Mouse (Mus musculus) thymus, postnatal 4 days (tissue): ENCODE results near the gene Matn4.

ENCODE experiments used
- DNase-seq: peaks from one replicate; pipeline ENCODE4 v3.0.0; 2021

The Matn4 gene

GRCm38 (mm10) chr2:164405519-164405918 lies 559 bp upstream of the Matn4 start:
- no peak for DNase-seq

- no peak for DNase-seq
Measured at GRCm38 (mm10) chr2:164404082-164404990, 624 bp downstream of the Matn4 start.

- DNase-seq, result no peak
Measured at GRCm38 (mm10) chr2:164403396-164404081, 1.4 kb downstream of the Matn4 start.

- DNase-seq, result peak; percentile 84
Measured at GRCm38 (mm10) chr2:164402906-164403305, 2.1 kb downstream of the Matn4 start, which contains the start of gene Rbpjl. Gene Rbpjl, plus strand, starts transcription at chr2:164403141.

GRCm38 (mm10) chr2:164396911-164397310 lies 8.0 kb downstream of the Matn4 start:
- DNase-seq, result no peak

GRCm38 (mm10) chr2:164396076-164396475 lies 8.9 kb downstream of the Matn4 start:
- DNase-seq, result no peak

- DNase-seq, result no peak
Measured at GRCm38 (mm10) chr2:164393126-164393525, 11.8 kb downstream of the Matn4 start.

GRCm38 (mm10) chr2:164389499-164389898 lies 15.5 kb downstream of the Matn4 start:
- DNase-seq, result peak; percentile 90

GRCm38 (mm10) chr2:164389020-164389419 lies 15.9 kb downstream of the Matn4 start, which contains the start of gene Slpi:
Gene Slpi, minus strand, starts transcription at chr2:164389095.
- peak; percentile 45 for DNase-seq

GRCm38 (mm10) chr2:164386953-164387352 lies 18.0 kb downstream of the Matn4 start:
- peak; percentile 53 for DNase-seq

- no peak for DNase-seq
Measured at GRCm38 (mm10) chr2:164385927-164386763, 18.8 kb downstream of the Matn4 start.

- no peak for DNase-seq
Measured at GRCm38 (mm10) chr2:164383656-164384399, 21.1 kb downstream of the Matn4 start.

GRCm38 (mm10) chr2:164382971-164383370 lies 22.0 kb downstream of the Matn4 start:
- no peak for DNase-seq

GRCm38 (mm10) chr2:164381726-164382125 lies 23.2 kb downstream of the Matn4 start:
- DNase-seq, result peak; percentile 54

GRCm38 (mm10) chr2:164377478-164378426 lies 27.2 kb downstream of the Matn4 start:
- no peak for DNase-seq

- DNase-seq, result no peak
Measured at GRCm38 (mm10) chr2:164373187-164373586, 31.8 kb downstream of the Matn4 start.

GRCm38 (mm10) chr2:164372408-164373053 lies 32.4 kb downstream of the Matn4 start:
- no peak for DNase-seq

- no peak for DNase-seq
Measured at GRCm38 (mm10) chr2:164371371-164371770, 33.6 kb downstream of the Matn4 start.

GRCm38 (mm10) chr2:164368620-164369105 lies 36.3 kb downstream of the Matn4 start:
- no peak for DNase-seq

- DNase-seq, result no peak
Measured at GRCm38 (mm10) chr2:164366947-164367346, 38.0 kb downstream of the Matn4 start.
